Mouse (Mus musculus) embryonic facial prominence, embryonic 11.5 days (tissue): ENCODE data around the gene Rptor. TPM values are rescaled to one million over a fixed set of nuclear protein-coding genes. Genes with fewer than 3 reads are reported as not detected.

Source experiments
- ATAC-seq: fragments of 200-750 bp; cut with Nextera tagmentation; replicated peaks from 2 replicates; pipeline ENCODE4 v1.8.0; 2017; ENCODE audit warnings: low read depth; ENCODE audit not compliant: insufficient number of reproducible peaks, low FRiP score, low TSS enrichment
- DNase-seq: peaks from one replicate; pipeline ENCODE4 v3.0.0-alpha.2; 2015; ENCODE audit warnings: low spot score
- H3K27ac ChIP-seq: fragments of 300-500 bp; sonication (generic); replicated peaks from 2 replicates; pipeline ENCODE4 v1.5.1; 2014; ENCODE audit warnings: mild to moderate bottlenecking, low read depth, low read length, control low read depth
- H3K27me3 ChIP-seq: fragments of 300-500 bp; sonication (generic); 2 replicates; pipeline ENCODE4 v1.6.1; 2014; ENCODE audit warnings: mild to moderate bottlenecking, low read length, moderate library complexity, mixed read lengths; ENCODE audit not compliant: control insufficient read depth, insufficient read depth
- H3K36me3 ChIP-seq: fragments of 300-500 bp; sonication (generic); replicated peaks from 2 replicates; pipeline ENCODE4 v1.6.1; 2014; ENCODE audit warnings: low read depth, mild to moderate bottlenecking, low read length, moderate library complexity, mixed read lengths; ENCODE audit not compliant: control insufficient read depth, insufficient read depth
- H3K4me1 ChIP-seq: fragments of 300-500 bp; sonication (generic); 2 replicates; pipeline ENCODE4 v1.6.1; 2014; ENCODE audit warnings: low read length, mixed read lengths; ENCODE audit not compliant: control insufficient read depth, insufficient read depth
- H3K4me2 ChIP-seq: fragments of 300-500 bp; sonication (generic); 2 replicates; pipeline ENCODE4 v1.6.1; 2014; ENCODE audit warnings: low read depth, mild to moderate bottlenecking, control low read depth, low read length, moderate library complexity
- H3K4me3 ChIP-seq: fragments of 300-500 bp; sonication (generic); 2 replicates; pipeline ENCODE4 v1.5.1; 2014; ENCODE audit warnings: low read depth, low read length, control low read depth
- H3K9ac ChIP-seq: fragments of 300-500 bp; sonication (generic); replicated peaks from 2 replicates; pipeline ENCODE4 v1.6.1; 2014; ENCODE audit warnings: mild to moderate bottlenecking, control low read depth, low read length
- H3K9me3 ChIP-seq: fragments of 300-500 bp; sonication (generic); replicated peaks from 2 replicates; pipeline ENCODE4 v1.6.1; 2016; ENCODE audit warnings: mild to moderate bottlenecking, low read length, inconsistent platforms, mixed read lengths; ENCODE audit not compliant: control insufficient read depth
- WGBS: fragments of 180-500 bp; shearing (Covaris S2); extraction: QIAGEN DNeasy Blood & Tissue Kit; methylation state at CpG from one replicate; pipeline ENCODE4 v1.1.7; 2014; 5-methylcytosine and 5-hydroxymethylcytosine counted together
- polyA plus RNA-seq: library from polyadenylated mRNA; unstranded; fragments of >200 nt; fragmentation: Nextera tagmentation; extraction: Ambion mirVana; gene quantifications from 2 replicates; pipeline ENCODE4 v1.2.1, GENCODE M21; 2014

Rptor gene
- polyA plus RNA-seq, 1 experiment from 2014 or later, result 10.1 TPM

GRCm38 (mm10) chr11:119846608-119847007, 243.9 kb downstream of the Rptor start:
- Histone ChIP-seq H3K4me1 (no peaks in the 10 kb centered on the region), H3K4me2 (no peak overlapping the region), H3K9me3 (no peaks in the 10 kb centered on the region), H3K36me3 (no peaks in the 10 kb centered on the region), H3K4me3 (no peak overlapping the region), H3K27ac (no peak overlapping the region), H3K27me3 (no peaks in the 10 kb centered on the region), H3K9ac (no peak overlapping the region)
- WGBS, result 90% methylated on average over 6 of the region's 6 CpGs
- DNase-seq (no peak), ATAC-seq (no peak)

- 95% methylated on average over 3 of the region's 3 CpGs for WGBS
- H3K36me3 ChIP-seq, result no peaks in the 10 kb centered on the region
- no peak overlapping the region for H3K4me2 ChIP-seq
- ATAC-seq, result no peak
- H3K27me3 ChIP-seq, result no peaks in the 10 kb centered on the region
- no peak for DNase-seq
- H3K4me3 ChIP-seq, result no peak overlapping the region
- H3K4me1 ChIP-seq, result no peaks in the 10 kb centered on the region
- no peak overlapping the region for H3K9ac ChIP-seq
- H3K9me3 ChIP-seq, result no peaks in the 10 kb centered on the region
- no peak overlapping the region for H3K27ac ChIP-seq
Measured at GRCm38 (mm10) chr11:119847076-119847475, 244.4 kb downstream of the Rptor start.

DNA sequence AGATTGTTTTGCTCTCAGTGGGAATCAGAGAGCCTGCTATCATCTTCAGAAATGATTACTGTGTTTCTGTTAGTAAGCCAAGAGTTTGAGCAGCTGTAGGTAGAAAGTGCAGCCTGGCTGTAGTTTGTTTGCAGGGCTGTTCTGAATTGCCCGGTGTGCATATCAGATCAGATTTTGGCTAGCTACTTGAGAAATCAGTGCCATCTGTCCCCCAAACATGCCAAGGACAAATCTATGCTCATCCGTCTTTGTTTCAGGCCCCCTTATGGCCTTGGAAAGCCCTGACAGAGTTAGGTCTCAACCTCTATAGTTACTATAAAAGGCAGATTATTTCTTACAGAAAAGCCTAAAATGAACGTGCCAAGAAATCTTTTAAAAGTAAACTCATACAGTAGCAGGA, 244.9 kb downstream of the Rptor start:
- DNase-seq (no peak), ATAC-seq (no peak)
- Histone ChIP-seq H3K9ac (no peak overlapping the region), H3K27me3 (no peaks in the 10 kb centered on the region), H3K4me3 (no peak overlapping the region), H3K4me1 (no peaks in the 10 kb centered on the region), H3K4me2 (no peak overlapping the region), H3K9me3 (no peaks in the 10 kb centered on the region), H3K36me3 (no peaks in the 10 kb centered on the region), H3K27ac (no peak overlapping the region)
- WGBS, result 92% methylated on average over 3 of the region's 3 CpGs

- WGBS, result 96% methylated on average over 5 of the region's 5 CpGs
- no peaks in the 10 kb centered on the region; the same call in 1 of the 2 replicates for H3K36me3 ChIP-seq
- H3K27ac ChIP-seq, result no peak overlapping the region
- DNase-seq (no peak), ATAC-seq (no peak)
- H3K4me1 ChIP-seq, result no peaks in the 10 kb centered on the region
- H3K27me3 ChIP-seq, result no peaks in the 10 kb centered on the region
- H3K9ac ChIP-seq, result no peak overlapping the region
- no peaks in the 10 kb centered on the region for H3K9me3 ChIP-seq
- H3K4me2 ChIP-seq, result no peak overlapping the region
- H3K4me3 ChIP-seq, result no peak overlapping the region
Measured at GRCm38 (mm10) chr11:119848189-119848588, 245.5 kb downstream of the Rptor start.

DNA sequence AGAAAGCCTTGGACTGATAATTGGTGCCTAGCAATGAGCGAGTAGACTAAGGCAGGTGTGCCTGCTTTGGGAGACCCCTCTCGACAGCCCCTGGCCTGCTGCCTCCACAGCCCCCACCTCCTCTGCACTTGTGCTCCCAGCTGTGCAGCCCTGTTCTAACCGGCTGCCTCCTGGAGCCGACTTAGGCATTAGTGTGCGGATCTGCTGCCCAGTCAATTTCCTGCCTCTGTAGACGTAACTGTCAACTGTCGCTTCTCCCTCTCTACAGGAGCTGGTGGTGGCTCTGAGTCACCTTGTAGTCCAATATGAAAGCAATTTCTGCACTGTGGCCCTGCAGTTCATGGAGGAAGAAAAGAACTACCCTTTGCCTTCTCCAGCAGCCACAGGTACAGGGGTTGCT, 253.3 kb downstream of the Rptor start:
- Histone ChIP-seq H3K27me3 (no peaks in the 10 kb centered on the region), H3K4me1 (no peaks in the 10 kb centered on the region), H3K9me3 (no peaks in the 10 kb centered on the region), H3K4me2 (no peak overlapping the region), H3K36me3 (no peaks in the 10 kb centered on the region; the same call in none of the 2 replicates), H3K9ac (no peak overlapping the region), H3K27ac (no peak overlapping the region), H3K4me3 (no peak overlapping the region)
- DNase-seq, result no peak
- 73% methylated on average over 7 of the region's 7 CpGs for WGBS
- no peak for ATAC-seq

GRCm38 (mm10) chr11:119862523-119863299, 260.0 kb downstream of the Rptor start:
- no peak for ATAC-seq
- Histone ChIP-seq H3K27ac (no peak overlapping the region), H3K4me3 (no peak overlapping the region), H3K36me3 (no peaks in the 10 kb centered on the region), H3K4me1 (no peaks in the 10 kb centered on the region), H3K4me2 (no peak overlapping the region), H3K27me3 (no peaks in the 10 kb centered on the region), H3K9ac (no peak overlapping the region), H3K9me3 (no peaks in the 10 kb centered on the region)
- no peak for DNase-seq
- 81% methylated on average over 8 of the region's 8 CpGs for WGBS

DNA sequence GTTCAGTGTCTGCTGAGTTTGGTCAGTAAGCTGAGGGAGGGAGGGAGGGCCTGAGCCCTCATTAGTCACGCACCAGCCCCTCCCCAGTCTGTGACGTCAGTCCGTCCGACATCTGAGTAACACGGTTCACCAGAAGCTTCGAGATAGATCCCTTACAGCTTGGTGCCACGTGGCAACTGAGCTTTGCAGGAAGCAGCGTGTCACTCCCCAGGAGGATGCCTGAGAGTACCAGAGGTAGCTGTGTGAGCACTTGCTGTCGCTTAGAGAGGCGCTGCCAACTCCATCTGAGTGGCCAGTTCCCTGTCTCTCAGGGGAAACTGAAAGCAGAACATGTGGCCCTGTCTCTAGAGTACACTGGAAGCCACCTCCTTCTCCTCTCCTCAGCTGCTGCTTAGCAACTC, 260.7 kb downstream of the Rptor start:
- DNase-seq (peak; percentile 53), ATAC-seq (peak; percentile 26; the same call in 1 of the 2 replicates)
- Histone ChIP-seq H3K4me2 (no peak overlapping the region), H3K36me3 (no peaks in the 10 kb centered on the region), H3K4me1 (no peaks in the 10 kb centered on the region), H3K9ac (no peak overlapping the region), H3K27me3 (no peaks in the 10 kb centered on the region), H3K9me3 (no peaks in the 10 kb centered on the region), H3K4me3 (no peak overlapping the region), H3K27ac (no peak overlapping the region)
- 46% methylated on average over 10 of the region's 10 CpGs for WGBS

- 86% methylated on average over 6 of the region's 6 CpGs for WGBS
- Histone ChIP-seq H3K27me3 (no peaks in the 10 kb centered on the region), H3K4me3 (no peak overlapping the region), H3K4me2 (no peak overlapping the region), H3K4me1 (no peaks in the 10 kb centered on the region), H3K36me3 (no peaks in the 10 kb centered on the region; the same call in 1 of the 2 replicates), H3K9me3 (no peaks in the 10 kb centered on the region), H3K27ac (no peak overlapping the region), H3K9ac (no peak overlapping the region)
- no peak for DNase-seq
- ATAC-seq, result no peak
Measured at GRCm38 (mm10) chr11:119866837-119867236, 264.1 kb downstream of the Rptor start.
